Mouse (Mus musculus): ENCODE measurements around the gene Osbpl9. TPM values are rescaled to one million over a fixed set of nuclear protein-coding genes. Genes with fewer than 3 reads are reported as not detected.
A peak's percentile ranks its signal among the peaks of the same experiment; 100 is the strongest.

Gene Osbpl9
- total and polyA plus RNA-seq, 3 experiments: 91.6 to 102 (median 92.3) TPM

- Histone ChIP-seq H3K36me3 (ENCODE audit: control insufficient read depth, insufficient read depth, low read length) (peaks cover 15% of the 10 kb centered on the region), H3K4me3 (no peak overlapping the region), H3K27ac (no peak overlapping the region), H3K9ac (ENCODE audit: low read depth, low read length) (no peak overlapping the region), H3K79me2 (replicated peaks; ENCODE audit: control insufficient read depth, insufficient read depth, low read length) (no peaks in the 10 kb centered on the region; the same call in 1 of the 2 replicates), H3K4me1 (ENCODE audit: control insufficient read depth, insufficient read depth, low read length) (peaks cover 7% of the 10 kb centered on the region), H3K27me3 (ENCODE audit: control insufficient read depth, insufficient read depth, low read length) (no peaks in the 10 kb centered on the region)
- no peak for DNase-seq
- intact Hi-C loops (cut with DNase I): loop anchor here (5.0 kb wide), 1 partner anchor 55 kb away; no protein-coding TSS in a partner anchor
- TF ChIP-seq EP300 (IDR thresholded peaks at IDR 0.05; ENCODE audit: insufficient read depth, low read depth, low read length) (no peak), CTCF (IDR thresholded peaks at IDR 0.05) (no peak), POLR2A (IDR thresholded peaks at IDR 0.05; ENCODE audit: insufficient read depth, low read depth, low read length) (no peak)
- WGBS: 81% methylated on average over 5 of the region's 5 CpGs
Observed at GRCm38 (mm10) chr4:109092344-109092743, 109.7 kb downstream of the Osbpl9 start.

- Histone ChIP-seq H3K4me3 (no peak overlapping the region), H3K9ac (ENCODE audit: low read depth, low read length) (no peak overlapping the region), H3K27ac (no peak overlapping the region), H3K79me2 (replicated peaks; ENCODE audit: control insufficient read depth, insufficient read depth, low read length) (no peaks in the 10 kb centered on the region; the same call in 1 of the 2 replicates), H3K4me1 (ENCODE audit: control insufficient read depth, insufficient read depth, low read length) (peaks cover 7% of the 10 kb centered on the region), H3K27me3 (ENCODE audit: control insufficient read depth, insufficient read depth, low read length) (no peaks in the 10 kb centered on the region), H3K36me3 (ENCODE audit: control insufficient read depth, insufficient read depth, low read length) (peaks cover 14% of the 10 kb centered on the region)
- intact Hi-C loops (cut with DNase I): loop anchor here (5.0 kb wide), 1 partner anchor 56 kb away; no protein-coding TSS in a partner anchor
- 69% methylated on average over 8 of the region's 8 CpGs for WGBS
- TF ChIP-seq EP300 (IDR thresholded peaks at IDR 0.05; ENCODE audit: insufficient read depth, low read depth, low read length): no peak
- no peak for TF ChIP-seq POLR2A (IDR thresholded peaks at IDR 0.05; ENCODE audit: insufficient read depth, low read depth, low read length)
- TF ChIP-seq CTCF (IDR thresholded peaks at IDR 0.05): no peak
- DNase-seq: no peak
Observed at GRCm38 (mm10) chr4:109091241-109091777, 110.8 kb downstream of the Osbpl9 start.

- Histone ChIP-seq H3K79me2 (replicated peaks; ENCODE audit: control insufficient read depth, insufficient read depth, low read length) (no peaks in the 10 kb centered on the region; the same call in 1 of the 2 replicates), H3K9ac (ENCODE audit: low read depth, low read length) (no peak overlapping the region), H3K36me3 (ENCODE audit: control insufficient read depth, insufficient read depth, low read length) (peaks cover 8% of the 10 kb centered on the region), H3K27ac (no peak overlapping the region), H3K4me3 (no peak overlapping the region), H3K27me3 (ENCODE audit: control insufficient read depth, insufficient read depth, low read length) (no peaks in the 10 kb centered on the region), H3K4me1 (ENCODE audit: control insufficient read depth, insufficient read depth, low read length) (peaks cover 5% of the 10 kb centered on the region)
- TF ChIP-seq EP300 (IDR thresholded peaks at IDR 0.05; ENCODE audit: insufficient read depth, low read depth, low read length): no peak
- no peak for TF ChIP-seq POLR2A (IDR thresholded peaks at IDR 0.05; ENCODE audit: insufficient read depth, low read depth, low read length)
- no peak for TF ChIP-seq CTCF (IDR thresholded peaks at IDR 0.05)
- WGBS: 30% methylated on average over 6 of the region's 6 CpGs
- intact Hi-C loops (cut with DNase I): loop anchor here (5.0 kb wide), 1 partner anchor 57 kb away; no protein-coding TSS in a partner anchor
- no peak for DNase-seq
Observed at GRCm38 (mm10) chr4:109089999-109090398, 112.1 kb downstream of the Osbpl9 start.

- Histone ChIP-seq H3K27ac (no peak overlapping the region), H3K4me1 (ENCODE audit: control insufficient read depth, insufficient read depth, low read length) (peaks cover 4% of the 10 kb centered on the region), H3K27me3 (ENCODE audit: control insufficient read depth, insufficient read depth, low read length) (no peaks in the 10 kb centered on the region), H3K9ac (ENCODE audit: low read depth, low read length) (no peak overlapping the region), H3K36me3 (ENCODE audit: control insufficient read depth, insufficient read depth, low read length) (peaks cover 2% of the 10 kb centered on the region), H3K4me3 (no peak overlapping the region), H3K79me2 (replicated peaks; ENCODE audit: control insufficient read depth, insufficient read depth, low read length) (no peaks in the 10 kb centered on the region; the same call in 1 of the 2 replicates)
- DNase-seq: no peak
- 73% methylated on average over 5 of the region's 5 CpGs for WGBS
- no peak for TF ChIP-seq POLR2A (IDR thresholded peaks at IDR 0.05; ENCODE audit: insufficient read depth, low read depth, low read length)
- TF ChIP-seq EP300 (IDR thresholded peaks at IDR 0.05; ENCODE audit: insufficient read depth, low read depth, low read length): no peak
- TF ChIP-seq CTCF (IDR thresholded peaks at IDR 0.05): no peak
- intact Hi-C loops (cut with DNase I): no loop called here
Observed at GRCm38 (mm10) chr4:109089171-109089570, 112.9 kb downstream of the Osbpl9 start.

- Histone ChIP-seq H3K4me1 (ENCODE audit: control insufficient read depth, insufficient read depth, low read length) (peaks cover 6% of the 10 kb centered on the region), H3K27me3 (ENCODE audit: control insufficient read depth, insufficient read depth, low read length) (no peaks in the 10 kb centered on the region), H3K27ac (no peak overlapping the region), H3K79me2 (replicated peaks; ENCODE audit: control insufficient read depth, insufficient read depth, low read length) (no peaks in the 10 kb centered on the region; the same call in 1 of the 2 replicates), H3K36me3 (ENCODE audit: control insufficient read depth, insufficient read depth, low read length) (peaks cover 14% of the 10 kb centered on the region), H3K4me3 (no peak overlapping the region), H3K9ac (ENCODE audit: low read depth, low read length) (no peak overlapping the region)
- intact Hi-C loops (cut with DNase I): no loop called here
- TF ChIP-seq POLR2A (IDR thresholded peaks at IDR 0.05; ENCODE audit: insufficient read depth, low read depth, low read length) (no peak), CTCF (IDR thresholded peaks at IDR 0.05) (no peak), EP300 (IDR thresholded peaks at IDR 0.05; ENCODE audit: insufficient read depth, low read depth, low read length) (no peak)
- DNase-seq: no peak
- WGBS: 59% methylated on average over 5 of the region's 5 CpGs
Observed at GRCm38 (mm10) chr4:109080118-109080517, 122.0 kb downstream of the Osbpl9 start.

GRCm38 (mm10) chr4:109079676-109080075 is 122.4 kb downstream of the Osbpl9 start:
- Histone ChIP-seq H3K4me3 (no peak overlapping the region), H3K4me1 (ENCODE audit: control insufficient read depth, insufficient read depth, low read length) (peaks cover 6% of the 10 kb centered on the region), H3K9ac (ENCODE audit: low read depth, low read length) (no peak overlapping the region), H3K36me3 (ENCODE audit: control insufficient read depth, insufficient read depth, low read length) (peaks cover 14% of the 10 kb centered on the region), H3K27me3 (ENCODE audit: control insufficient read depth, insufficient read depth, low read length) (no peaks in the 10 kb centered on the region), H3K79me2 (replicated peaks; ENCODE audit: control insufficient read depth, insufficient read depth, low read length) (no peaks in the 10 kb centered on the region; the same call in 1 of the 2 replicates), H3K27ac (no peak overlapping the region)
- peak in 1 of 2 experiments; percentile 20 for DNase-seq
- TF ChIP-seq POLR2A (IDR thresholded peaks at IDR 0.05; ENCODE audit: insufficient read depth, low read depth, low read length) (no peak), EP300 (IDR thresholded peaks at IDR 0.05; ENCODE audit: insufficient read depth, low read depth, low read length) (no peak), CTCF (IDR thresholded peaks at IDR 0.05) (no peak)
- intact Hi-C loops (cut with DNase I): loop anchor here (5.0 kb wide), 1 partner anchor 88 kb away; no protein-coding TSS in a partner anchor
- WGBS: 48% methylated on average over 3 of the region's 3 CpGs
